Mouse (Mus musculus): ENCODE measurements around the gene Rtl6.

DNA sequence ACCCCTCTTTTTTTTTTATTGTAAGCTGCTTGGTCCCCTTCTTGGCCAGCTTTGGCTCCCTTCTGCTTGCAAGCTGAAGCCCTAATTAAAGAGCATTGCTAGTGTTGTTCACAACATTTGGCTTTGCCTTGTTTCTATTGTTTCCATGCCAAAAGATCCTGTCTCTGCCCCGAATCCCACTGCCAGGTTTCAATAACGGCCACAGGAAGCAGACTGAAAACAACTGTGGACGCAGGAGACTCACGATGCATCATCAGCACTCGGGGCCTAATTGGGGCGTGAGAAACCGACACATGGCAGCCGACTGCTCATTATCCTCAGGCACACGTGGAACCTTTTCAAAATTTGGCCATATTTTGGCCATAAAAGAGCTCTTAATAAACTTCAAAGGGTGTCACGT, 26.1 kb downstream of the Rtl6 start:
- TF ChIP-seq CTCF (conservative IDR thresholded peaks at IDR 0.05; ENCODE audit: insufficient read depth, insufficient read length, low read depth, low read length) = no peak
- TF ChIP-seq POLR2A (IDR thresholded peaks at IDR 0.05; ENCODE audit: low read depth, low read length) = no peak
